Mouse (Mus musculus): Measurements from ENCODE around the gene Gtsf1. TPM values are rescaled to one million over a fixed set of nuclear protein-coding genes. Genes with fewer than 3 reads are reported as not detected.

Gene Gtsf1
- total RNA-seq, 2 experiments from 2014 or later: not detected

- ATAC-seq (replicated peaks; ENCODE audit: poor library complexity, severe bottlenecking): no peak; the same call in 1 of the 2 replicates
Observed at GRCm38 (mm10) chr15:103378665-103379356, 51.5 kb downstream of the Gtsf1 start.

GRCm38 (mm10) chr15:103377752-103378664 is 52.3 kb downstream of the Gtsf1 start:
- no peak for ATAC-seq (replicated peaks; ENCODE audit: poor library complexity, severe bottlenecking)

- ATAC-seq (replicated peaks; ENCODE audit: poor library complexity, severe bottlenecking): peak; percentile 42
Observed at GRCm38 (mm10) chr15:103376837-103377269, 53.4 kb downstream of the Gtsf1 start.

- no peak; the same call in 1 of the 2 replicates for ATAC-seq (replicated peaks; ENCODE audit: poor library complexity, severe bottlenecking)
Observed at GRCm38 (mm10) chr15:103375112-103375800, 55.0 kb downstream of the Gtsf1 start.

GRCm38 (mm10) chr15:103372461-103372860 is 57.8 kb downstream of the Gtsf1 start:
- no peak for ATAC-seq (replicated peaks; ENCODE audit: poor library complexity, severe bottlenecking)

- ATAC-seq (replicated peaks; ENCODE audit: poor library complexity, severe bottlenecking): no peak
Observed at GRCm38 (mm10) chr15:103371741-103372140, 58.5 kb downstream of the Gtsf1 start.

- no peak for ATAC-seq (replicated peaks; ENCODE audit: poor library complexity, severe bottlenecking)
Observed at GRCm38 (mm10) chr15:103371208-103371607, 59.1 kb downstream of the Gtsf1 start.

- ATAC-seq (replicated peaks; ENCODE audit: poor library complexity, severe bottlenecking): peak; percentile 89
Observed at GRCm38 (mm10) chr15:103370462-103370861, 59.8 kb downstream of the Gtsf1 start.

- no peak for ATAC-seq (replicated peaks; ENCODE audit: poor library complexity, severe bottlenecking)
Observed at GRCm38 (mm10) chr15:103369123-103369522, 61.1 kb downstream of the Gtsf1 start.

GRCm38 (mm10) chr15:103368179-103368940 is 61.9 kb downstream of the Gtsf1 start:
- no peak for ATAC-seq (replicated peaks; ENCODE audit: poor library complexity, severe bottlenecking)

- peak; percentile 44 for ATAC-seq (replicated peaks; ENCODE audit: poor library complexity, severe bottlenecking)
Observed at GRCm38 (mm10) chr15:103366376-103367149, 63.7 kb downstream of the Gtsf1 start, which contains the start of gene Itga5. TSS of gene Itga5 (minus strand) at chr15:103366763.

- peak; percentile 20 for ATAC-seq (replicated peaks; ENCODE audit: poor library complexity, severe bottlenecking)
Observed at GRCm38 (mm10) chr15:103365471-103366375, 64.5 kb downstream of the Gtsf1 start.

GRCm38 (mm10) chr15:103364761-103365160 is 65.5 kb downstream of the Gtsf1 start:
- ATAC-seq (replicated peaks; ENCODE audit: poor library complexity, severe bottlenecking): no peak

GRCm38 (mm10) chr15:103363809-103364208 is 66.5 kb downstream of the Gtsf1 start:
- no peak for ATAC-seq (replicated peaks; ENCODE audit: poor library complexity, severe bottlenecking)

- ATAC-seq (replicated peaks; ENCODE audit: poor library complexity, severe bottlenecking): no peak
Observed at GRCm38 (mm10) chr15:103362950-103363349, 67.3 kb downstream of the Gtsf1 start.

GRCm38 (mm10) chr15:103362333-103362732 is 67.9 kb downstream of the Gtsf1 start:
- ATAC-seq (replicated peaks; ENCODE audit: poor library complexity, severe bottlenecking): no peak

GRCm38 (mm10) chr15:103361269-103361668 is 69.0 kb downstream of the Gtsf1 start:
- ATAC-seq (replicated peaks; ENCODE audit: poor library complexity, severe bottlenecking): peak; percentile 66
